Mouse (Mus musculus) megakaryocyte progenitor cell, adult 5-6 weeks (primary cell): ENCODE data around the gene Btg3. TPM values are rescaled to one million over a fixed set of nuclear protein-coding genes. Genes with fewer than 3 reads are reported as not detected.

Source experiments
- ATAC-seq: replicated peaks from 2 replicates; pipeline ENCODE4 v1.8.0; 2016; ENCODE audit warnings: mild to moderate bottlenecking, moderate TSS enrichment, inconsistent platforms; ENCODE audit not compliant: poor library complexity
- total RNA-seq, 2 experiments: library from RNA; stranded (forward) in 1 of 2; stranded (reverse) in 1 of 2; fragments of 157-497, 149-512 nt in 1 of 2; fragments of 200-1000 nt in 1 of 2; gene quantifications; 2 replicates each; pipeline versions ENCODE4 v1.2.3 to v1.2.4; 2015 to 2017

Btg3 gene
- total RNA-seq, 2 experiments from 2014 or later = 12.7 to 46.2 TPM

DNA sequence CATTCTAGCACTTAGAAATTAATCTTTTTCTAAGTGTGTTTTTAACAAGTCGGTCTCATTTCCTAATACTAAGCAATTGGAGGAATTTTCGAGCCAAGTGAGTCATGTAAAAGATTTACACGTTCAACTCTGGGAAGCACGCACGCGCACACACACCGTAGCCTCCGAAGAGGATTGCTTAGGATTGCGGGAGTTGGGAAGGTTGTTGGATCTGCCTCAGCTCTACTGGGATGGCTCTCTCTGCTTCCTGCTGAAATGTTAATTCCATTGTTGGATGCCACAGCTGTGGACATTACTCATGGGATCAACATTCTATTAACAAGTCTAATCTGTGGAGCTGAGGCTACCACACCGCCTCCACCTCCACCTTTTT lies 74.3 kb downstream of the Btg3 start:
- ATAC-seq = no peak

DNA sequence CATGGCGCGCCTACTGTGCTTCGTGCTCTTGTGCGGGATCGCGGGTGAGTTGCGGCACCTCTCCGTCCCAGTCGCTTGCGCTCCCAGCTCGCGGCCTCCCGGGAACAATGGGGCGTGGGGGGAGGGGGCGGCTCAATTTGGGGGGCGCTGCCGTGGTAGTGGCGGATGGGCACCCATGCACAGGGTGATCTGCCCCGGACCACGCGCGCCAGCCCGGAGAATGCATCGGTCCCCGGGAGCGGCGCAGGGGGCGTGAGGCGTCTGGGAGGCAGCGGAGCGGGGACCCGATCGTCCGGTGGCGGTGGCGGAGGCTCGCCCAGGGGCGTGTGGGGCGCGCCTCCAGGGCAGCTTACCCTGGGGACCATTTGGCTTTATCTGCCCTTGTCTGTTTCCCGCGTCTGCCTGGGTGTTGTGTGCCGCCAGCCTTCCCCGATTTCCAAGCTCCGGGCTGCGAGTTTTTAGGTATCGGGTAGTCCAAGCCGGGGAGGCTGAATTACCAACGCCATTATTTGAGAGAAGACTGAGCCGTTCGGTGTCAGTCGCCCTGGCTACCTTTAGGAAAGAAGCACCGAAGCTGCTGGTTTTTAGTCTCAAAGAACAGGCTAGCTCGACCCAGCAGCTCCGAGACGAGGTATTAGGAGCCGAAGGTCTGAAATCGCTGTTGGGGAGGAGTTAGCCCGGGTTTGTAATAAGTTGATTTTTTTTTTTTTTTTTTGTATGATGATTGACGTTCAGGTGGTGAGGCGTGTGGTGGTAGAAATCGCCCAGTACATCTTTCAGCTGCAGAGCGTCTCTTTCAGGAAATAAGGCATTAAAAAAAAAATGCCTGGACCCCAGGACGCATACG lies 74.9 kb downstream of the Btg3 start:
- ATAC-seq = peak; percentile 20

DNA sequence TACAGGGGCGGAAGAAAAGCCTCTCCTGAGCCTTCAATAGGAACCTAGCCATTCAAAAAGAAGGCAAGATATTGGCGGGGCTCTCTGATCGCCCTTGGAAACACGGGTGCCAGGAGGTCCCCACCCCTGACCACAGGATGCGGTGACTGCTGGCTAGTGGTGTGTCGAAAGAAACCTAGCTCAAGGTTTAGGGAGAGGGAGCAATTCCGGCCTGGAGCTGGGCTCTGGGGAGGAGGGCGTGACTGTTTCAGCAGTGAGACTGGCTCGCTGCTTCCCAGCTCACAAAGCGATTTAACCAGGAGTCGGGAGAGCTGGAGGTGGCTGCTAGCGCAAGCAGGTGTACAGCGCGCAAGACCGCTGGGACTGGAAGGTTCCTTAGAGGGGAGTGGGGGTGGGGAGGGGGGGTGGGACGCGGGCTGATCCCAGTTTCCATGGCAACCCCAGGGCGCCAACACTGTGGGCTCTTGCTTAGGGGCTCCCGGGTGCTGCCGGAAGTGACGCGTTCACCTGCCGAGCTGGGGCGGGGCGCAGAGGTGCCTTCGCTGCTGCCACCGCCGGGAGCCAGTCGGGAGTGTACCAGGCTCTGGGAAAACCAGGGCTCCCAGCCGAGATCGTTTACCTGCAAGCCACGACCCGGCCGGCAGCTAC lies 75.7 kb downstream of the Btg3 start, which contains the start of gene Cxadr:
Cxadr (plus strand) TSS at position 307 of the 648 bp plus-strand sequence.
- ATAC-seq = peak; percentile 77

DNA sequence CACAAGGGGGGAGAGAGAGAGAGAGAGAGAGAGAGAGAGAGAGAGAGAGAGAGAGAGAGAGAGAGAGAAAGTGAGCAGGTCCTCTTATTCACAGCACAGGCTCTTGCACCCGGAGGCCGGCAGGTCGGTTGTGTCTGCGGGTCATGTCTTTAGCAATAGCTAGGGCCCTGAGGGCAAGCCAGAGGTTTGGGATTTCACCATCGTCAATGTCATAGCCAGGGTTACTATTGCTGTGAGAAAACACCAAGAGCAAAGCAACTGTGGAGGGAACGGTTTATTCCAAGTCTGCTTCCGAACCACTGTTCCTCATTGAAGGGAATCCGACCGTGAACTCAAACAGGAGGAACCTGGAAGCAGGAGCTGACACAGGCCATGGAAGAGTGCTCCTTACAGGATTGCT lies 80.9 kb downstream of the Btg3 start:
- peak; percentile 83 for ATAC-seq

DNA sequence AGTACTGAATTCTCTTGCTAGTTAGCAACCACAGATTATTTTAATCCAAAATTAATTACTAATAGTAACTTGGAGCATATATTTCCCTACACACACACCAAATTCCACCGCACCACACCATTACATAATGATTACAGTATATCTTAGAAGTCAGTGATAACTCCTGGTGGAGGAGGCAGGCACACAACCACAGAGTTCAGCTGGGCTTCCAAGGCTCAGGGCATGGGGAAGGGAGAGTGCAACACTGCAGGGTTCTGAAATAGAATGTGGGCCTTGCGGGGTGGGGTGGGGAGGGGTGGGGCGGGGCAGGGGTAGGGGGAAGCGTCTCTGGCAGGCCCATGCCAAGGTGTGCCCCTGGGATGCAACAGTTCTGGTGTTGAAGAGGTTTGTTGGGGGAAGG lies 81.4 kb downstream of the Btg3 start:
- ATAC-seq = peak; percentile 45

DNA sequence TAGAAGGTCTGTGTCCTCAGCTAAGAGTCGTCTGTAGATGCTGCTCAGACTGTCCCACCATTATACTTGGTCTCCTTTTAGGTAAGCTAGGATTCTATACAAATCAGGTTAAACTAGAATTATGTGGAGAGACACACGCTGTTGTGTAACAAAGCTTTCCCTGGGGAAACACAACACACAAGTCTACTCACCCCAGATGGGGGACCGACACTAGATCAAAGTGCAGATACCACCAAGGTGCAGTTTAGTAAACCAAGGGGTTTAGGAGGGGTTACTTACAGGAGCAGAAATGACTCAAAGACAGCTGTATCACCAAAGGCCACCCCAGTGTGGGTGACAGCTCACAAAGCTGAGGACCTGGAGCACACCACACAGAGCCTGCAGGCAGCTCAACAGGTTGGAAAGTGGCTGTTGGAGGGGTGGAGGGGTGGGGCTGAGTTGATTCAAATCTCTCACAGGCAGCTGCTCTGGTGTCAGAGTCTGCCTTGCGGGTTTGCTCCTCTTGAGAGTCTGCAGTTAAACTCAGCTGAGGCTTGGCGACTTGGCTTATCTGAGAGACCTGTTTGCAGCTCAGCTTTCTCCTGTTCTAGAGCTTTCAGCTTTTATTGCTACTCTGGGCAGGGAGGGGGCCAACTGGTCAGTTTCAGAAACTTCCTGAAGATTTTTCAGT lies 82.3 kb downstream of the Btg3 start:
- peak; percentile 73 for ATAC-seq

DNA sequence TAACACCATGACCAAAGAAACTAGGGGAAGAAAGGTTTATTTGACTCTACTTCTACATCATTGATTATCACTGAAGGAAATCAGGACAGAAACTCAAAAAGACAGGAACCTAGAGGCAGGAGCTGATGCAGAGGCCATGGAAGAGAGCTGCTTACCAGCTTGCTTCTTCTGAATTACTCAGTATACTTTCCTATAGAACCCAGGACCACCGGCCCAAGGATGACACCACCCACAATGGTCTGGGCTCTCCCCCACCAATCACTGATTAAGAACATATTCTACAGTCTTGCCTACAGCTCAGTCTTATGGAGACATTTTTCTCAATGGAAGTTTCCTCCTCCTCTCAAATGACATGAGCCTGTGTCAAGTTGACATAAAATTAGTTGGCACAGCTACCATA lies 82.9 kb downstream of the Btg3 start:
- ATAC-seq = no peak

DNA sequence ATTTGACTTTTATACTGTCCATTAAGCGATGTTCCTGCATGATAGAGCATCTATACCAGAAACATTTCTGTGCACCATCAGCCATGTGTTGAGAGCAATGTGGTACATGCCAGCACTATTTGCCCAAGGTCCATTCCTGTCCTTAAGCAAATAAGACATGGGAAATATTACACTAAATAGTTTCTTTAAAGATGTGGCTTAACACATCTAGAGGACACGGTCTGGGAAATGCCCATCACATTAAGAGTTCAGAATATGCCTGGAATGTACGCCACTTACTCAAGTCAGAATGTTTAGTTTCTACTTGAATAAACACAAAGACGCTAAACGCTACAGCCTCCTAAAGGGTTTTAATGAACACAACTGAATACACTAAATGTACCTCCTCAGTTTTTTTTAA lies 93.8 kb downstream of the Btg3 start:
- ATAC-seq = no peak

Other genes starting within 250 kb of the Btg3 start
- 1.6 and 1.9 TPM in 2 replicates for gene Cxadr, start 75.7 kb downstream of the Btg3 start, total RNA-seq (2015)
- gene Cxadr, start 75.7 kb downstream of the Btg3 start, total RNA-seq (2017) = 2.7 and 7.5 TPM in 2 replicates
- 50.1 and 52.8 TPM in 2 replicates for gene D16Ertd472e, start 199.5 kb upstream of the Btg3 start, total RNA-seq (2015)
- 41.4 and 56.0 TPM in 2 replicates for gene D16Ertd472e, start 199.5 kb upstream of the Btg3 start, total RNA-seq (2017)